Mouse (Mus musculus) small intestine, adult 2 months (tissue): ENCODE results near the gene Tmem51. TPM values are rescaled to one million over a fixed set of nuclear protein-coding genes. Genes with fewer than 3 reads are reported as not detected.

Experiments
- H3K27ac ChIP-seq: fragments of 200-500 bp; 2 replicates; pipeline ENCODE4 v1.5.1; 2012; ENCODE audit warnings: low read depth, low read length, control low read depth, inconsistent platforms; ENCODE audit not compliant: insufficient read depth
- H3K27me3 ChIP-seq: fragments of 200-500 bp; 2 replicates; pipeline ENCODE4 v1.6.1; 2012; ENCODE audit warnings: mild to moderate bottlenecking, moderate library complexity, low read length, inconsistent platforms; ENCODE audit not compliant: control insufficient read depth, insufficient read depth
- H3K36me3 ChIP-seq: fragments of 200-500 bp; 2 replicates; pipeline ENCODE4 v1.6.1; 2012; ENCODE audit warnings: mild to moderate bottlenecking, low read length, control low read depth, inconsistent platforms; ENCODE audit not compliant: control insufficient read depth, insufficient read depth
- H3K4me1 ChIP-seq: fragments of 200-500 bp; 2 replicates; pipeline ENCODE4 v1.6.1; 2012; ENCODE audit warnings: low read length, inconsistent platforms, mixed read lengths; ENCODE audit not compliant: control insufficient read depth, insufficient read depth, insufficient read length
- H3K4me3 ChIP-seq: fragments of 200-500 bp; 2 replicates; pipeline ENCODE4 v1.5.1; 2012; ENCODE audit warnings: low read depth, mild to moderate bottlenecking, control low read depth, inconsistent platforms, low read length, moderate library complexity
- CTCF ChIP-seq: fragments of 200-500 bp; IDR thresholded peaks from 2 replicates; pipeline ENCODE4 v1.5.1; 2012; ENCODE audit warnings: low read depth, mild to moderate bottlenecking, control low read depth, inconsistent platforms, low read length, moderate library complexity, mixed read lengths; ENCODE audit not compliant: insufficient replicate concordance, insufficient read length; ENCODE audit errors: extremely low read depth
- POLR2A ChIP-seq: fragments of 200-500 bp; IDR thresholded peaks from 2 replicates; pipeline ENCODE4 v1.6.1; 2012; ENCODE audit warnings: low read depth, mild to moderate bottlenecking, control low read depth, inconsistent platforms, low read length, moderate library complexity
- WGBS: fragments of 180-500 bp; shearing (Covaris S2); methylation state at CpG from one replicate; pipeline ENCODE4 v1.1.7; 2018; 5-methylcytosine and 5-hydroxymethylcytosine counted together
- polyA plus RNA-seq: library from polyadenylated mRNA; depleted of rRNA; stranded (reverse); fragments of >200 nt; gene quantifications from 2 replicates; pipeline ENCODE4 v1.2.3, GENCODE M21; 2012

Gene Tmem51
- polyA plus RNA-seq, 1 experiment: 30.5 TPM

DNA sequence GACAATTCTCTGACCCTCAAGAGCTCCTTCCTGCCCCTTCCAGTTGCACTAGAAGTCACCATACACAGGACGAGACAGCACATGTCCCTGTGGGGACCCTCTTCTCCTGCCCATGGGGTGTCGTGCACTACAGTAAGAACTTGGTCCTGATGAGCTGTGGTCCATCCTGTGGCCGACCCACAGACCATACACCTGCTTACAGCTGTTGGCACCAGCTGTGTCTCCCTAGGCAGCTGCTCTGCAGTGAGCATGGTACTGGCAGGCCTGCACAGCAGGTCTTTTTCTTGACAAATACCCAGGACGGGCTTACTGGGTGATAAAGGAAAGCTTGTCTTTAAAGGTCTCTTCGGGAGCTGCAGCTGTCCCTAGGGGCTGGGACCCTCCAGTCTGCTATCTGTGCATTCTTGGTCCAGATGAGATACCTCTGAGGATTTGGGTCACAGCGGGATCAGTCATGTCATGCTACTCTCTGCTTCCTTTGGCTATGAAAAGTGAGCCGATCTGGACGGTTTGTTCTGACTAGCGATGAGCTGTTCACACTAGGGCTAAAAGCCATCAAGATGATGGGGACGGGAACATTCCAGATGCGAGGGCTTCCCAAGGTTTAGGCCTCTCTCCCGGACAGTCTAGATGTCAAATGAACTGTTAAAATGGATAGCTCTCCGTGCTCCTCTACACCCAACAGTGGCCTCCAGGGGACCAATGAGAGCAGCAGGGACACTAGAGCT, 24.8 kb downstream of the Tmem51 start:
- 85% methylated on average over 13 of the region's 13 CpGs for whole genome bisulfite sequencing
- TF ChIP-seq POLR2A (no peak), CTCF (no peak)
- no peak overlapping the region for H3K27ac ChIP-seq

DNA sequence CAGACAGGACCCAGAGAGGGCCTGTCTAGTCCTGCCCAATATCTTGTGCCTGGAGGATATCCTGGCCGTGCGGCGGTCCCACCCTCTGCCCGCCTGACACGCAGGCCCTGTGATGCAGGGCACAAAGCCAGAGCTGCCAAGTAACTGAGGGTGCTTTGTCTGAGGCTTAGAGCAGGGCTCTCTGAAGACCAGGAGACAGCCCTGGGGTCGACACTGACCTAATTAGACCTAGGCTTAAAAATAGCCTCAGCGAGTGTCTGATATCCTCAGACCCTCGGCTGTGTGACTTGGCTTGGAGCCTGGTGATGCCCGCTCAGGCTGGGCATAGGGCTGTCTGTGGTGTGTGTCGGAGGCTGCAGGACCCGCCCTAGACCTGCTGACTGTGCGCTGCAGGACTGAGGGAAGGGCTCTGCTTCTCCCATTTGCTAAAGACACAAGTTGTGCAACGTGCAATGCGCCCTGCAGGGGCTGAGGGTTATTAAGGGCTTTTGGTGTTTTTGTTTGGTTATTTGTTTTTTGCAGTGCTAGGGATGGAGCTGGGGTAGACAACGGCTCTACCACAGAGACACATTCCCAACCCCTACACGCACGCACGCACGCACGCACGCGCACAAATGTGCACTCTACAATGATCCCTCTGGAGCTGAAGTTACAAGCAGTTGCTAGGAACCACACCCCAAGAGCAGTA, 26.4 kb downstream of the Tmem51 start:
- H3K27ac ChIP-seq: no peak overlapping the region
- TF ChIP-seq CTCF (no peak), POLR2A (no peak)
- no peaks in the 10 kb centered on the region for H3K36me3 ChIP-seq
- H3K27me3 ChIP-seq: no peaks in the 10 kb centered on the region
- no peak overlapping the region for H3K4me3 ChIP-seq
- 87% methylated on average over 22 of the region's 22 CpGs for WGBS
- H3K4me1 ChIP-seq: peaks cover 27% of the 10 kb centered on the region

More for the DNA sequence above, 24.8 kb downstream of the Tmem51 start:
- H3K4me3 ChIP-seq: no peak overlapping the region
- H3K27me3 ChIP-seq: no peaks in the 10 kb centered on the region
- peaks cover 26% of the 10 kb centered on the region for H3K4me1 ChIP-seq
- H3K36me3 ChIP-seq: no peaks in the 10 kb centered on the region

DNA sequence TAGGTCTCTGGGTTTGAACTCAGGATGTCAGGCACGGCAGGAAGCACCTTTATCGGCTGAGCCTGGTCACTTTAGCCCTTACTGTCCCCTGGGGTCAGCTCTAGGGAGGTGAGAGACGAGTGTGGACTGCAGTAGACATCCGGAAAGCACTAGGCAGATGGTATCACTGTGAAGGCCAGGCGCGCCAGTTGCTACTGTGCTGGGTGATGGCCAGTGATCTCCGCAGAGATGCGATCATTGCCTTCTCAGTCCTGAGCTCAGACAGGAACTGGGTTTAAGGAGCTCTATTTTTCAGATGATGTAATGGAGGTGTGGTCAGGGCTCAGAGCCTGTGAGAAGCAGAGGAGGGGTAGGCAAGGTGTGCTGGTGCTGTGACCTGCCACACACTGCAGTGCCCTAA, 28.5 kb downstream of the Tmem51 start:
- H3K4me3 ChIP-seq: no peak overlapping the region
- H3K27ac ChIP-seq: no peak overlapping the region
- no peaks in the 10 kb centered on the region for H3K36me3 ChIP-seq
- no peak for TF ChIP-seq POLR2A
- TF ChIP-seq CTCF: no peak
- 91% methylated on average over 8 of the region's 8 CpGs for WGBS
- peaks cover 35% of the 10 kb centered on the region for H3K4me1 ChIP-seq
- no peaks in the 10 kb centered on the region for H3K27me3 ChIP-seq

DNA sequence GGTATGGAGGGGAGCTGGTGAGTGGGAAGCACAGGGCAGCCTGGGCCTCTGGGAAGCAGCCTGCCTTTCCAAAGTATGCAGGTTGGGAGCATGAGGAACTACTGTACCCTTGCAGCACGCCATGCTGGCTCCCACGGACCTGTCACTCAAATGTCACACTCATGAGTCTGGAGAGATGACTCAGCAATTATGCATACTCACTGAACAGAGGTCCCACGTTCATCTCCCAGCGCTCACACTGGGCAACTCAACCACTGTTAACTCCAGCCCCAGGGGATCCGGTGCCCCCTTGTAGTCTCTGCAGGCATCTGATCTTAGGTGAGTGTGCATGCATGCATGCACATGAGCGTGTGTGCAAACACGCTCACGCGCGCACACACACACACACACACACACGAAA, 29.5 kb downstream of the Tmem51 start:
- no peaks in the 10 kb centered on the region for H3K27me3 ChIP-seq
- no peak overlapping the region for H3K27ac ChIP-seq
- WGBS: 77% methylated on average over 11 of the region's 11 CpGs
- H3K4me3 ChIP-seq: no peak overlapping the region
- peaks cover 38% of the 10 kb centered on the region for H3K4me1 ChIP-seq
- TF ChIP-seq CTCF: no peak
- no peak for TF ChIP-seq POLR2A
- H3K36me3 ChIP-seq: no peaks in the 10 kb centered on the region

DNA sequence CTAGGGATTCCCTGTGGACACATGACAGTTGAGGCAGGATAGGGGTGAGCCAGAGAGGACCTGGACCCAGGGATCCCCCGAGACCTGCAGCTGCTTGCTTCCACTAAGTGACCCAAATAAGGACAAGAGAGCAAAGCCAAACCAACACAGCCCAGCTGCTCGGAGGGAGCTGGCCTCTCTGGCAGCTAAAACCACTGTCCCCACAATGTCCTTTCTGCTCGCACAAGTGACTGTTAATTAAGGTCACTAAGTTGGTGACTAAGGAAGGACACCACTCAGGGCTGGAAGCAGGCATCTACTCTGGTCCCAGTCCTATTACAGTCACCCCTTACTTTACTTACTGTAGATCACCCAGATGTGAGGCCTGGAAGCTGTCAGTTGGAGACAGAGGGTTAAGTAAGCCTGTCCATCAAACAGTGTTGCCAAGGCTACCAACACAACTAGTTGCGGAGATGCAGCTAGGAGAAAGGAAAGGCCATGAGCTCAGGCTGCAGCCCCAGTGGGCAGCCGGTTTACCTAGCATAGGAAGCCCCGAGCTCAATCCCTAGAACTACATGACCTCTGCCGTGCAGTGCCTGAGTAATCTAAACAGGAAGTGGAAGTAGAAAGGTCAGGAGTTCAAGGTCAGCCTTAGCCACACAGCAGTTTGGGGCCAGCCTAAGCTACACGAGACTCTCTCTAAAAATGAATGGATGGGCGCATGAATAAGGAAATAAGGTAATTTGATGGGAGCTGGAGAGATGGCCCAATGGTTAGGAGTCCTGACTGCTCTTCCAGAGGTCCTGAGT, 30.2 kb downstream of the Tmem51 start:
- H3K4me3 ChIP-seq: no peak overlapping the region
- H3K4me1 ChIP-seq: peaks cover 45% of the 10 kb centered on the region
- no peaks in the 10 kb centered on the region for H3K36me3 ChIP-seq
- no peaks in the 10 kb centered on the region for H3K27me3 ChIP-seq
- TF ChIP-seq CTCF (no peak), POLR2A (no peak)
- WGBS: 32% methylated on average over 9 of the region's 9 CpGs
- peak overlapping the region; percentile 95 for H3K27ac ChIP-seq

DNA sequence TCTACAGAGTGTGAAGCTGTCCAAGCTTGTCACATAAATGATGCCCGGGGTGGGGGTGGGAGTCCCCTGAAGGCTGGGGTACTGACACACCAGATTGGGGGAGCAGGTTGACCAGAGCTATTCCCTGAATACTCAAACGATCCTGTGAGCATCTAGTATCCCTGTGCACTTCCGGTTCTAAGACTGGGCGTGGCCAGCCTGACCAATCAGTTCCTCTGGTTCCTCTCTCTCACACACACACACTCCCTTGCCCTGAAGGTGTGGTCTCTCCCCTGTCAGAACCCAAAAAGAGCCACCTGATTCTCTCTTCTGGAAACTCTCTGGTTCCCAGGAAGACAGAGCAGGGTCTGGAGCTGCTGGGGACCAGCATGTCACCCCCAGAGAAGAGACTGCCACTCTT, 30.8 kb downstream of the Tmem51 start:
- Histone ChIP-seq H3K4me1 (peaks cover 47% of the 10 kb centered on the region), H3K36me3 (no peaks in the 10 kb centered on the region), H3K4me3 (no peak overlapping the region), H3K27me3 (no peaks in the 10 kb centered on the region), H3K27ac (peak overlapping the region; percentile 95)
- TF ChIP-seq CTCF (no peak), POLR2A (no peak; the same call in 1 of the 2 replicates)
- 14% methylated on average over 4 of the region's 4 CpGs for WGBS
